ENCODE assay signal across 15 mouse cellular contexts in genomic region chr8:46894385-46894784, GRCm38 (mm10).
"Had no signal": no experiment of that assay in that cellular context is flagged by ENCODE, and none has a peak within 500 bp of the region (broad histone marks: within the 10 kb centered on the region; RNA-seq: fewer than 3 reads in every experiment).

No protein-coding gene starts in this region.

- H3K4me3 ChIP-seq: lung, embryonic 15.5 days; midbrain, embryonic 10.5 days; midbrain, embryonic 12.5 days; myocyte; neural tube, embryonic 13.5 days; neural tube, embryonic 15.5 days; stomach, embryonic 15.5 days had no signal

- H3K4me1 ChIP-seq: midbrain, embryonic 10.5 days; midbrain, embryonic 12.5 days had no signal

- DNase-seq: lung, adult 2 months; lung, postnatal 14 days; lung, postnatal 36 days; midbrain, embryonic 14.5 days; right cerebral cortex, postnatal 14 days; thymus, adult 2 months; thymus, postnatal 25 days; thymus, postnatal 4 days had no signal

- H3K27ac ChIP-seq: lung, embryonic 15.5 days; midbrain, embryonic 10.5 days; midbrain, embryonic 12.5 days; neural tube, embryonic 13.5 days; neural tube, embryonic 15.5 days; stomach, embryonic 15.5 days had no signal
